Mouse (Mus musculus): ENCODE data around the gene Tfap2a. TPM values are rescaled to one million over a fixed set of nuclear protein-coding genes. Genes with fewer than 3 reads are reported as not detected.

Tfap2a gene
- polyA plus RNA-seq, 1 experiment from 2014 or later, result 3.3 TPM

Other genes starting within 250 kb of the Tfap2a start
- gene Gcnt2, start 121.4 kb upstream of the Tfap2a start, polyA plus RNA-seq (2014; fragmentation: Nextera tagmentation; extraction: Ambion mirVana), result 2.8 and 3.8 TPM in 2 replicates